Mouse (Mus musculus) left cerebral cortex, postnatal 4 days (tissue): Measurements from ENCODE around the gene Kcnq1. TPM values are rescaled to one million over a fixed set of nuclear protein-coding genes. Genes with fewer than 3 reads are reported as not detected.

ENCODE experiments used
- total RNA-seq, 2 experiments: library from RNA; stranded (reverse); gene quantifications; 2 replicates each; pipeline ENCODE4 v1.2.3; 2021

The Kcnq1 gene
- total RNA-seq, 2 experiments from 2014 or later: 1.1 to 1.5 TPM

Other genes with a start within 250 kb of the Kcnq1 start
- gene Th, start 175.2 kb upstream of the Kcnq1 start, total RNA-seq: 1 to 10 TPM; 1.2 to 1.7 TPM
- under 1 TPM; 0.50 to 0.62 TPM for gene Ascl2, start 137.1 kb upstream of the Kcnq1 start, total RNA-seq
- not detected for gene Tspan32, start 101.3 kb upstream of the Kcnq1 start, total RNA-seq
- gene Cd81, start 53.6 kb upstream of the Kcnq1 start, total RNA-seq: 100 to 1,000 TPM; 249 to 263 TPM
- 10 to 100 TPM; 41.6 to 44.8 TPM for gene Tssc4, start 37.1 kb upstream of the Kcnq1 start, total RNA-seq
- gene Trpm5, start 11.7 kb upstream of the Kcnq1 start, total RNA-seq: under 1 TPM; 0.38 TPM